Mouse (Mus musculus): ENCODE measurements around the gene Hspa1a. TPM values are rescaled to one million over a fixed set of nuclear protein-coding genes. Genes with fewer than 3 reads are reported as not detected.
"Not testable (repeated sequence)": the region's sequence is repeated elsewhere in the genome, so short reads cannot be mapped to it uniquely, and the experiment has no call there.

The Hspa1a gene
- polyA plus RNA-seq, 1 experiment from 2014 or later, result 1.9 TPM

DNA sequence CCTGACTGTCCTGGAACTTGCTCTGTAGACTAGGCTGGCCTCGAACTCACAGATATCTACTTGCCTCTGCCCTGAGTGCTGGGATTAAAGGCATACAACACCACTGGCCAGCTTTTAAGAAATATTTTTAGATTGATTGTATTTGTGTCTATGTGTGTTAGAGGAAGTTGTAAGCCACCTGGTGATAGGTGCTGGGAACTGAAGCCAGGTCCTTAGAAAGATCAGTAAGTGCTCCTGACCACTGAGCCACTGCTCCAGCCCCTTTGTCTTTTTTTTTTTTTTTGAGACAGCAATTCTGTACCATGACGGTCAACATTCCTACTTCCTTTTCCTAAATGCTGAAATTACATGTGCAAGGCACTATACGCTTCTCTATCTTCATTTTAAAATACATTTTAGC lies 18.7 kb downstream of the Hspa1a start:
- ATAC-seq (ENCODE audit: insufficient number of reproducible peaks, insufficient read depth, low FRiP score, low TSS enrichment, low read depth), result no peak
- no peaks in the 10 kb centered on the region for H3K9me3 ChIP-seq
- H3K4me2 ChIP-seq, result peak overlapping the region; percentile 97; the same call in 1 of the 2 replicates
- peaks cover 21% of the 10 kb centered on the region for H3K27me3 ChIP-seq
- peak overlapping the region; percentile 97; the same call in 1 of the 2 replicates for H3K4me3 ChIP-seq (replicated peaks)
- WGBS, result 88% methylated on average over 3 of the region's 3 CpGs
- no peak overlapping the region for H3K27ac ChIP-seq
- peaks cover 22% of the 10 kb centered on the region for H3K36me3 ChIP-seq
- peaks cover 9% of the 10 kb centered on the region for H3K4me1 ChIP-seq (replicated peaks)
- no peak overlapping the region for H3K9ac ChIP-seq (replicated peaks)

GRCm38 (mm10) chr17:34952378-34953040 lies 19.4 kb downstream of the Hspa1a start:
- peak; percentile 77 for ATAC-seq (ENCODE audit: insufficient number of reproducible peaks, insufficient read depth, low FRiP score, low TSS enrichment, low read depth)
- under 1% methylated on average over 23 of the region's 23 CpGs for WGBS
- peak overlapping the region; percentile 96 for H3K27ac ChIP-seq
- H3K9ac ChIP-seq (replicated peaks), result peak overlapping the region; percentile 99
- H3K36me3 ChIP-seq, result peaks cover 22% of the 10 kb centered on the region
- peaks cover 21% of the 10 kb centered on the region for H3K27me3 ChIP-seq
- H3K9me3 ChIP-seq, result no peaks in the 10 kb centered on the region
- peak overlapping the region; percentile 97 for H3K4me2 ChIP-seq
- peaks cover 9% of the 10 kb centered on the region for H3K4me1 ChIP-seq (replicated peaks)
- peak overlapping the region; percentile 97 for H3K4me3 ChIP-seq (replicated peaks)

DNA sequence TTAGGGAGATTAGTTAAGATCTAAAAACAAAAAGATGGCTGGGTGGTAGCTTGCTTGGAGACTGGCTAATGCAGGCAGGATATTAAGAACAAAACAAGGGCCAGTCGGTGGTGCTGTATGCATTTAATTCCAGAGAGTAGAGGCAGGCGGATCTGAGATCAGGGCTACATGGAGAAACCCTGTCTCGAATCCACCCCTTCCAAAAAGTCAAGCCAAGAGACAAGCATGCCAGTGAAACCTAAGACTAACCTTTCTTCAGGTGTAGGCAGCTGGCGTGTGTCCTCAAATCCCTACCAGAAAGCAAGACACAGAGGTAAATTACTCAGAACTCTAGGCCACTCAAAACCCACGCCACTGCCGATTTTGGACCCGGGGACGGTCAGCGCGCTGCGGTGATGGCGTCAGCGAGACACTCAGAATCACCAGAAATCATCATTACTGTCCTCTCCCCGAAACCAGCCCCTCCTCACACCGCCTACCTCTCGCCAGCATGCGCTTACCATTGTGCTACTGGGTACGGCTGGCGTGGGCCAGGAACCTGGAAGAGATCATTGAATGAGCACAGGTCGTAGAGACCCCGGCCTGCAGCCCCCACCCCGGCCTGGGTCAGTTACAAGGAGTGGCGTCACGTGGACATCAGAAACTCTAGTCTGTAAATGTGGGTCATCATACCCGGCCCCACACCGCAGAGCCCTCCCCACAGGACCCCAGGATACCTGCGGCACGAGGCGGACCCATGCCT lies 20.1 kb downstream of the Hspa1a start:
- H3K27me3 ChIP-seq, result peaks cover 18% of the 10 kb centered on the region
- H3K9ac ChIP-seq (replicated peaks), result peak overlapping the region; percentile 99
- H3K4me3 ChIP-seq (replicated peaks), result peak overlapping the region; percentile 97
- peak overlapping the region; percentile 96 for H3K27ac ChIP-seq
- peaks cover 22% of the 10 kb centered on the region for H3K36me3 ChIP-seq
- no peaks in the 10 kb centered on the region for H3K9me3 ChIP-seq
- no peak; the same call in 1 of the 2 replicates for ATAC-seq (ENCODE audit: insufficient number of reproducible peaks, insufficient read depth, low FRiP score, low TSS enrichment, low read depth)
- H3K4me2 ChIP-seq, result peak overlapping the region; percentile 97
- H3K4me1 ChIP-seq (replicated peaks), result peaks cover 9% of the 10 kb centered on the region
- under 1% methylated on average over 29 of the region's 29 CpGs for WGBS

- Histone ChIP-seq H3K27ac (peak overlapping the region; percentile 96), H3K36me3 (peaks cover 22% of the 10 kb centered on the region), H3K9me3 (no peaks in the 10 kb centered on the region), H3K27me3 (peaks cover 11% of the 10 kb centered on the region), H3K4me3 (replicated peaks) (peak overlapping the region; percentile 97), H3K4me1 (replicated peaks) (peaks cover 9% of the 10 kb centered on the region), H3K9ac (replicated peaks) (peak overlapping the region; percentile 99), H3K4me2 (peak overlapping the region; percentile 97)
- WGBS, result 22% methylated on average over 10 of the region's 10 CpGs
- no peak for ATAC-seq (ENCODE audit: insufficient number of reproducible peaks, insufficient read depth, low FRiP score, low TSS enrichment, low read depth)
Measured at GRCm38 (mm10) chr17:34950514-34951455, 21.2 kb downstream of the Hspa1a start.

GRCm38 (mm10) chr17:34949553-34949969 lies 22.4 kb downstream of the Hspa1a start:
- Histone ChIP-seq H3K27me3 (no peaks in the 10 kb centered on the region), H3K4me2 (0 out of 2 replicates have a peak overlapping the region, but pooled peaks have one; percentile 4), H3K36me3 (peaks cover 22% of the 10 kb centered on the region), H3K27ac (peak overlapping the region; percentile 96), H3K9ac (replicated peaks) (no peak overlapping the region), H3K4me1 (replicated peaks) (peaks cover 9% of the 10 kb centered on the region), H3K9me3 (no peaks in the 10 kb centered on the region), H3K4me3 (replicated peaks) (0 out of 2 replicates have a peak overlapping the region, but pooled peaks have one; percentile 97)
- no peak for ATAC-seq (ENCODE audit: insufficient number of reproducible peaks, insufficient read depth, low FRiP score, low TSS enrichment, low read depth)
- 32% methylated on average over 4 of the region's 4 CpGs for whole genome bisulfite sequencing

- Histone ChIP-seq H3K27ac (peak overlapping the region; percentile 96; the same call in 1 of the 2 replicates), H3K36me3 (peaks cover 22% of the 10 kb centered on the region), H3K4me3 (replicated peaks) (0 out of 2 replicates have a peak overlapping the region, but pooled peaks have one; percentile 97)
- H3K27me3 ChIP-seq; H3K4me1 ChIP-seq (replicated peaks); ATAC-seq (ENCODE audit: insufficient number of reproducible peaks, insufficient read depth, low FRiP score, low TSS enrichment, low read depth); H3K9ac ChIP-seq (replicated peaks); H3K4me2 ChIP-seq; H3K9me3 ChIP-seq: not testable (repeated sequence)
- WGBS, result 63% methylated on average over 9 of the region's 9 CpGs
Measured at GRCm38 (mm10) chr17:34948721-34949552, 23.0 kb downstream of the Hspa1a start.

GRCm38 (mm10) chr17:34947606-34948005 lies 24.4 kb downstream of the Hspa1a start:
- 25% methylated on average over 8 of the region's 8 CpGs for WGBS
- peaks cover 22% of the 10 kb centered on the region for H3K36me3 ChIP-seq
- H3K9me3 ChIP-seq, result no peaks in the 10 kb centered on the region
- H3K4me1 ChIP-seq (replicated peaks), result peaks cover 9% of the 10 kb centered on the region
- no peaks in the 10 kb centered on the region for H3K27me3 ChIP-seq
- H3K4me2 ChIP-seq, result no peak overlapping the region
- H3K9ac ChIP-seq (replicated peaks), result no peak overlapping the region
- ATAC-seq (ENCODE audit: insufficient number of reproducible peaks, insufficient read depth, low FRiP score, low TSS enrichment, low read depth), result no peak
- no peak overlapping the region for H3K4me3 ChIP-seq (replicated peaks)
- H3K27ac ChIP-seq, result no peak overlapping the region

DNA sequence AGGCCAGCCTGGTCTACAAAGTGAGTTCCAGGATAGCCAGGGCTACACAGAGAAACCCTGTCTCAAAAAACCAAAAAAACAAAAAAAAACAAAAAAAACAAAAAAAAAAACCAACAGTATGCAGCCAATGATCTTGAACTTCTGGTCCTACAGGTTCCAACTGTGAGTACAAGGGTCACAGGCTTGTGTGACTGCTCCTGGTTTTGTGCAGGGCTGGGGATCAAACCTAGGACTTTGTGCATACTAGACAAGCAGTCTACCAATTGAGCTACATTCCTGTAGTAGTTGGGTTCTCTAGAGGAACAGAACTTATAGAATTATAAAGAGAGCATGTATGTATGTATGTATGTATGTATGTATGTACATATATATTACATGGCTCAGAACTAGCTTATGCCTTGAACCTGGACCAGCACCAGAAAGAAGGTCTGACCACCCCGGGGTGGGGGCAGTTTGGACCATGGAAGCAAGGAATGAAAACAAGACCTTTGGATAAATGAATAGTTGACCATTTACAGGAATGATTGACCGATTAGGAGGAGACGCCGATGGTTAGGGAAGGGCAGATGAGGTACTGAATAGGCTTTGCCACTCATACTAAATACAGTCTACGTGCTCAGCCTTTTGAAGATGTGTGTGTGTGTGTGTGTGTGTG lies 25.3 kb downstream of the Hspa1a start:
- H3K36me3 ChIP-seq, result peaks cover 22% of the 10 kb centered on the region
- no peak overlapping the region for H3K4me2 ChIP-seq
- H3K4me3 ChIP-seq (replicated peaks), result no peak overlapping the region
- peaks cover 13% of the 10 kb centered on the region for H3K4me1 ChIP-seq (replicated peaks)
- no peak overlapping the region for H3K9ac ChIP-seq (replicated peaks)
- ATAC-seq (ENCODE audit: insufficient number of reproducible peaks, insufficient read depth, low FRiP score, low TSS enrichment, low read depth), result no peak
- no peak overlapping the region for H3K27ac ChIP-seq
- H3K9me3 ChIP-seq, result no peaks in the 10 kb centered on the region
- 85% methylated on average over 5 of the region's 5 CpGs for WGBS
- no peaks in the 10 kb centered on the region for H3K27me3 ChIP-seq

DNA sequence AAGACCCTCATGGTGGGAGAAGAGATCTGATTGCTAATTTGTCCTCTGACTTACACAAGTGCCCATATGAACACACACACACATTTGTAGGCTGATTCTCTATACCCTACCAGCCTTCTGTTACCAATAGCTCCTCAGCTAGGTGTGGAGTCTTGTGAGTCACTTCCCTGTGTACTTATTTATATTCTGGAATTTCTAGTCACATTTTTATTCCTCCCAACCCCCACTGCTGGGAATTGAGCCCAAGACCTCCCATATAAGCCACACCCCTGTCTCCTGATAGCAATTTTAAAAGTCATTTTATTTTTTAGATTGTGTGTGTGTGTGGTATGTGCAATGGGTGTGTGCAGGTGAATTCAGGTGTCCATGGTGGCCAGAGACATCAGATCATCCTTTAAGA lies 27.6 kb downstream of the Hspa1a start:
- no peak overlapping the region for H3K4me2 ChIP-seq
- no peak overlapping the region for H3K27ac ChIP-seq
- peaks cover 1% of the 10 kb centered on the region for H3K36me3 ChIP-seq
- H3K4me1 ChIP-seq (replicated peaks), result peaks cover 7% of the 10 kb centered on the region
- no peak overlapping the region for H3K9ac ChIP-seq (replicated peaks)
- no peak for ATAC-seq (ENCODE audit: insufficient number of reproducible peaks, insufficient read depth, low FRiP score, low TSS enrichment, low read depth)
- no peak overlapping the region for H3K4me3 ChIP-seq (replicated peaks)
- H3K9me3 ChIP-seq, result no peaks in the 10 kb centered on the region
- H3K27me3 ChIP-seq, result no peaks in the 10 kb centered on the region
